Mouse (Mus musculus): ENCODE results near the gene Aplnr.
A peak's percentile ranks its signal among the peaks of the same experiment; 100 is the strongest.

Aplnr gene

DNA sequence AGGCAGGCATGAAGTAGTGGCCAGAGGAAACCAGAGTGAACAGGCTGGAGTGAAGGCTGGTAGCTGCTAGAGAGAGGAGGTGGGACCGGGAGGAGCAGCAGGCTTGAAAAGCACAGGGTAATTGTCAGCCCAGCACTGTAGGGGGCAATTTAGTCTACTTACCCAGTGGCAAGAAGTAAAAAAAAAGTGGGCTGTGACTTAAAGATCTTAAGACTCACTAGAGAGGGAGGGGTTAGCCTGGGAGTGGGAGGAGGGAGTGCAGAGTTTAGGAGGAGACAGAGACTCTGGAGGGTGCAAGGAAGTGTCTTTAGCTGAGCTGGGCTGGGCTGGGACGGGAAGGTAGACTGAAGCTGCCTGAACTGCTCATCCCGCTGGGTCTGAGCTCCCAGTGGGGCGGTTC lies at the start of gene Aplnr:
TSS of gene Aplnr (plus strand) at position 137 of the 400 bp plus-strand sequence.
- DNase-seq (ENCODE audit: low read depth), result no peak

DNA sequence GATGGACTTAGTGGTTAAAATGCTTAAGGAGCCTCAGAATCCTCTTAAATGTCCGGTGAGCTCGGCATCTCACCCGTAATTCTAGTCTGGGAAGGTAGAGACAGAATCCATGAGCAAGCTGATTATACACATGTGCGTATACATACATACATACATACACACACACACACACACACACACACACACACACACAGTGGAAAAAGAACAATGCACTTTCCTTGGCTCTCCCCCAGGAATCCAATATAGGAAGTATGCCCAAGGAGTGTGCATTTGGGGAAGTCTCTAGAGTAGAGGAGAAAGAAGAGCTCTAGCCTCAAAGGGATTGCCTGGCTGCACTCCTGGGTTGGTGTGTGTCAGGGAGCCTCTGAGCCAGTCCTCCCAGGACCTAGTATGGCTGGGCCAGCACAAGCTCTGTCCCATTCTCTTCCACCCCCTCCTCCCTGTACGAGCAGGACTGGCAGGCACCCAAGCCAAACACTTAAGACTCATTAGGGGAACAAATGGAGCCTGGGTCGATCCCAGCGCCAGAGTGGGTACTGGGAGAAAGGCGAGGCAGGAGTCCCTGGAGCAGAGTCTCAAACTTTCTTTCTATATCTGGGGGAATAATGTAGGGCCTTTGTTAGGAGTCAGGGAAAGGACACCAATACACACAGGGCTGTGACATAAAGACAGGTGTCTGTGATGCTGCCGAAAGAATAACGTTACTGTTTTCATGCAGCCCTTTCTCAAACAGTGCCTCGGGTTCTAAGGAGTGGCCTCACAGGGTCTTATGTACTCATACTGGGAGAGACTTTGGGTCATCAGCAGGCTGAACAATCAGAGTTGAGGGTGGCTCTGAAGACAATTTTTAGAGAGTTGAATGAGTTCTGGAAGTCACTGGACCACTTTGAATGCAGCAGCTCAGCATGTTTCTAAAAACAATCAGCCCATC lies 47.0 kb upstream of the Aplnr start:
- no peak for DNase-seq (ENCODE audit: low read depth)

DNA sequence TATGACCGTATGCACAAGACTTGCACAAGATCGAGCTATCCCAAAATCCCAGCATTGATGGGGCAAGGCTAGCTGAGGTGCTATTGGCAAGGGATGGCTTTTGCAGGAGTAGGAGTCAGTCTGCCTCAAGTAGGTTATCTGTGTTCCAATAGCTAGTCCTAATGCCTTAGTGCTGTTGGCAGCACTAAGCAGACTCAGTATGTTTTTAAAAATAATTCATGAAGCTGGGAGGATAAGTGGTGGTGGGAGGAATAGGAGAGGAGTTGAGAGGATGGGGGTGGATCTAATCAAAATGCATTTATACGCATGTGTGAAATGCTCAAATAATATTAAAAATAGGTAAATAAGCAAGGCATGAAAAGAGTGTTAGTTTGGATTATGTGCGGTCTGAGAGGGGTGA lies 44.7 kb upstream of the Aplnr start:
- no peak for DNase-seq (ENCODE audit: low read depth)

DNA sequence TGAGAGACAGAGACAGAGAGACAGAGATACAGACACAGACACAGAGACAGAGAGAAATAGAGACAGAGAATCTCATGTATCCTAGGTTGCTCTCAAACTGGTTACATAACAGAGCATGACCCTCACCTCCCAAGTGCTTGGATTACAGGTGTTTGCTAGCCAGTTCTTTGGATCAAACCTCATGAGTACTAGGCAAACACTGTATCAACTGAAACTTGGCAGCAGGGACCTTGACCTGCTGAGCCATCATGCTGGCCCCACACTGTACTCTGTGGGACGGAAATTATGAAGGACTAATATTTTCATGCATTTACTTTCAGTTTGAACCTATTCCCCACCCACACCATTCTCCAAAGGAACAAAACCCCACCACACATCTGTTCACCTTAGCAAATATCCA lies 42.6 kb upstream of the Aplnr start:
- no peak for DNase-seq (ENCODE audit: low read depth)

DNA sequence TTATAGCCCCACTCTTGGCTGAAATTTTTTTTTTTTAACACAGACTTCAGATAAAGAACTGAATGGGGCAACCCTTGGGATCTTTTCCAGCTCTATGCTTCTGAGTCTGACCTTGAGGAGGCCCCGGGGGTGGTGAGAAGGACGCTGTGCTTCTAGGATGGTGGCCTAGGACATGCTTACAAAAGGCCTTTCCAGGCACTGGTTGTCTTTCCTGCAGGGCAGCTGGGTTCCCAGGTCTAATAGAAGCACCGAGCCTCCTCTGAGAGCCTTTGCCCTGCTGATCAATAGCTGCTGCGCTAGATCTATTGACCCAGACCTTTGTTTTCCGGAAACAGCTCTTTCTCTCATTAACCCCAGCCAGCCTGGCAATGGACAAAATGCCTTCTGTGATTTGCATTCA lies 40.1 kb upstream of the Aplnr start:
- no peak for DNase-seq (ENCODE audit: low read depth)

DNA sequence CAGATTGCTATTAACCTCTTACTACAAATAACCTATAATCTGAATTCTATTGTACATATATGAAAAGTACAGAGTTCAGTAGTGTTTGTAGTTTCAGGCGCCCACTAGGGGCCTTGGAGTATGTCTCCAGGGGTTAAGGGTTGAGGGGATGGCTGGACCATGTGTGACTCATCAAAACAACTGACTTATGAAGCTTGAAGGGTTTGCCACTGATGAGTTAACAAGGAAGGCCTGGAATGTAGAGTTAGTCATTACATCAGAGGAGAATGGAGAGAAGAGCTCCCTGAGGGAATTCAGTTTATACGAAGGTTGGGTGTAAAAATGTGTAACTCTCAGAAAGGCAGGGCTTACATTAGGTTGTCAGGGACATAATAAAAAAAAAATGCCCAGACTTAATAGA lies 38.0 kb upstream of the Aplnr start:
- no peak for DNase-seq (ENCODE audit: low read depth)

DNA sequence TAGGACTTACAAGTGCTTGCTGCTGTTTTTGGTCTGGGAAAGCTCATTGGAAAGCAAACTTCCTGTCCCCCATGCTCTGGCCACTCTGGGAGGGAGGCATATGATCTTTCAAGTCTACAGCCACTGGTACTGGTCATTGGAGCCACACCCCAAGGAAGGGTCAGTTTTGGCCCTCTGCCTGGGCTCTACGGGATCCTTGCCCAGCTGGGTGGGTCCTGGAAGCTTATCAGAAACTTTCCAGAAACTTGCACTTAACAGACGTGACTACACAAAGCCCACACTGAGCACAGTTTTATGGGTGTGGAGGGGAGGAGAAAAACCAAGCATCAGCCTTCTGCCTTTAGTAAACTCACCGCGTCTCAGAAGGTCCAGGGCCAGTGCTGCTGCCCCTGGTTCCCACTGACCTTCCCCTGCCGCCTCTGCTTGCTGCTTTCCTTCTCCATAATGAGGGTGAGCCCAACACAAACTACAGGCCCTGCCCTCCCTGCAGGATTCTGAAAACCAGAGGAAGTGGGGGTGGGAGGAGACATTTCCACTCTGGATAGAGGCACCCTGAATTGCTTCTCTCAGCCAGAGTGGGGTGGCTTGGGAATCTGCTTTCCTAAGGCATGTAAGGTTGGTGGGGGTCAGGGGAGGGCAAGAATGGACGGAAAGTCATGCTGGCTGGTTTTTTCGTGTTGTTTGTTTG lies 37.1 kb upstream of the Aplnr start:
- DNase-seq (ENCODE audit: low read depth), result no peak

DNA sequence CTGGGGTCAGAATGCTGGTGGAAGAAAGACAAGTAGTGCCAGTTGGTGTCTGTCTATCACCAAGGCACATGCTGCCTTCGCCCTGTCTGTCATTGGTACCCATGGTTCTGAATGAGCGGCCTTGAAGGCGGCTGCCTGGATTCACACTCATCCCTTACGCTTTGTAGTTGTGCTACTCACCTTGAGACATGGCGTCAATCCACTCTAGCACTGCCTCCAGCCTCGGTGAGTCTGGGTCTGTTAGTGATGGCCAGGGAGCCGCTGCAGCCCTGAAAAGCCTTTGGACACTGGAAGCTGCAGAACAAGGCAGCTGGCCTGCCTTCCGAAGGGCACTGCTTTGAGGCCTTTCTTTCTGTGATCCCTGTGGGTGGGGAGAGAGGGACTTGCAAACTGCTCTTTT lies 32.8 kb upstream of the Aplnr start:
- no peak for DNase-seq (ENCODE audit: low read depth)

DNA sequence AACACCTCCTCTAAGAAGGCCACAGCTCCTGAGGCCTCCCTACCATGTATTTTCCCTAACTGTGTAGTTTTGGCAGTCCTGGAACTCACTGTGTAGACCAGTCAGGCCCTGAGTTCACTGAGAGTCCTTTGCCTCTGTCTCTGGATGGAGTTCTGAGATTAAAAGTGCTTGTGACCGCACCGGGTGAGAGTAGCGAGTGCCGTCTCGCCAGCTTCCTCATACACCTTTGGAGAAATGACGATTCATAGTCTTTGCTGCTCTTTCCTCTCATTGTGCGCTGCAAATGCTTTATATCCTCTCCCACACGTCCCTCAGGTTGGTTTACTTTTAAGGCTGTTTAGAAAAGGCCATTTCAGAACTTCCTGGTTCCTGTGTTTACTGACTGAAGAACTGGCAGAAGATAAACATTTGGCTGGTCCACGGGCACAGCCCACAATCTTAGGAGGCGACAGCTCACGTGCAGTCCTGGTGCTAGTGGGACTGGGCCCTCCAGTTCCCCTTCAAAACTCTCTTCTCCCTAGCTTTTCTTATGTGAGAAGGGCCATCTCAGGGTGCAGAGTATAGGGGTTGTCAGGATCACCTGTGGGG lies 30.5 kb upstream of the Aplnr start:
- no peak for DNase-seq (ENCODE audit: low read depth)

DNA sequence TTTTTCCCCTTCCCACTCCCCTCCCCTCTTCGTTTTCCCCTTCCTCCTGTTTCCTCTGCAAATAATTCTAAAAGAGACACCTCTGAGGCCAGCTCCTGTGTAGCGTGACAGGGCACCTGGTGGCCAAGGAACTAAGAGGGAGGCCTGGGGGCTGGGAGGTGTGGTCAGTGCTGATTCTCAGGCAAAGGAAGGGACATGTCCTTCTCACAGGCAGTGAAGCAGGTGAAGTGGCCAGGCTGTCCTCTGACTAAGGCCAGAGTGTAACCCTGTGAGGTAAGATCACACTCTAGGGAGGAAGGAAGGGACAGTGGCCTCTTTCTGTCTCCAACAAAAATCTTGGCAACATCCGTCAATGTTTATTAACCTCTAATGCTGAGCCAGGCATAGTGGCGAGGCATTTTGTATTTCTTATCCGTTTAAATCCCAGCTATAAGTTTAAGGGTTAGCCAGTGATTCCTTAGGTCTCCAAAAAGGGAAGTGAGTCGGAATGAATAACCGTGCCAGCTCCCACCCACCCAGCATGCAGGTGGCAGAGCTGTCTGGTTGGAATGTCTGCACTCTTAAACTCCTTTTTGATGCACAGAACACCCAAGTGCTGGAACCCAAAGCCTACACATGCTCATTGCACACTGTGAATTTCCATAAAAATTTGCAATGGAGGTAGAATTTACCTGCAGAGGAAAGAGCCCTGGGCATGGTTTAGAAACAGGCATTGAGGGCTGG lies 29.8 kb upstream of the Aplnr start:
- no peak for DNase-seq (ENCODE audit: low read depth)

DNA sequence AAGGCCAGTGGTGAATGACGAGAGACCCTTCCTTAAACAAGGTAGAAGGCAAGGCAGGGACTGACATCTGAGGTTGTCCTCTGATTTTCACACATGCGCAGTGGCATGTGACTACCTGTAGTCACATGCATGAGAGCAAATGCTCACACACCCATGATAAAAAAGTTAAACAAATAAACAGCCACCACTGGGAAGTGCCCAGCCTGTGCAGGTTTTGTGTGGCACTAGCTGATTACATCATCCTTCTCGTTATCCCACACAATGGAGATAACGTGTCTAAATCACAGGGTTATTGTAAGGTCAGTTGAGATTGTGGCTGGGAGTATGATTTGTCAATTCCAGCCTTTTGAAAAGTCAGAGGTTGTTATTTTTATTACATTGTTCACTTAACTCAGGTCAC lies 29.1 kb upstream of the Aplnr start:
- no peak for DNase-seq (ENCODE audit: low read depth)

DNA sequence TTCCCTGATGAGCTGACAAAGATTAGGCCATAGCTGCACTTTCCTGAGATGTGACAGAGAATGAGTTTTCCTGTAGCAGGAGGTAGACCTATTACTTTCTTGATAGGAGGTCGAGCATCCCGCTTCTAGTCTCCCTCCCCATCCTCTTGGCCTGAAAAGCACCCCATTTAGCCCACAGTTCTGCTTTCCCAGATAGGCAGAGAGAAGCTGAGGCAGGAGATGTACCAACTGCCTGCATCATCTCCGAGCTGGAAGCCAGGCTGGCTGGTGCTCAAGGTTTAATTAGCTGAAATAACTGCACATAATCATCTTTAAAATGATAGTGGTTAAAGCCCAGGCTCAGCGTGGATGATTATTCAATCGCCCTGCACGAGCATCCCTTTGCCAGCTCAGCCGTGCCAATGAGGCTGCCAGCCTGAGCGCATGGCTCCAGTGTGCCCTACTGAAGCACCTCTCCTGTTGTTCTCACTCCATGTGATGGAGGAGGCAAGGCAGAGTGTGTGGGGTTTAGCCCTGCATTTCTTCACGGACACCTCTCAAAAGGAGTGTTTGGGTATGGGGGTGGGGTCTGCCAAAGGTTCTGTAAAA lies 25.6 kb upstream of the Aplnr start:
- DNase-seq (ENCODE audit: low read depth), result no peak

DNA sequence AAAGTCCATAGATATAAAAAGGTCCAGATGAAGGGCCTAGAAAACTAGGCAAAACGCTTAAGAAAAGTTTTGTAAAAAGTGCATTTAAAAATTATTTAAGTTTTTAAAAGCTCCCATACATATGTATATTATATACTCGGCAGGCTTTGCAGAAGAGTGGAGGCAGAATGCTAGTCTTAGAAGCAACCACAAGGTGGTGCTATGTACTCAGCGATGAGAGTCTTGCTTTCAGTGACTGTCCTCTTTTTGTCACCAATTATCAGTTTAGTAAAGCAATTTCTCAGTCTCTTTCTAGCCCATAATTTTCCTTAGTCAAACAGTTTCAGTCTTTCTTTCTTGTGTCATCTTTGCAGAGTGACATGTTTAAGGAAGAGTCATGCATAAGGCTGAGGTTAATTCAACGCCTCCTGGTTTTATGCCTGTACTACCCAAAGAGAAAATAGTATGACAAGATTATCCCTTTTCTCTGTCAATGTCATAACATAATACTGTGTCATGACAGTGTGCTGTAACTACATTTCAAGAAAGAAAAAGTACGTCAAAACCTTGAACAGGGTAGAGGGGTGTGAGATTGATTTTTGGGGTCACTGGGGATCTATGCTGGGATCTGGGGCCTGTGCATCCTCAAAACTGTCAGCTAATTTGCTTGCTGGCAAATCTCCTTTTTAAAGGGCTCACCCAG lies 12.7 kb upstream of the Aplnr start:
- DNase-seq (ENCODE audit: low read depth), result peak; percentile 28

DNA sequence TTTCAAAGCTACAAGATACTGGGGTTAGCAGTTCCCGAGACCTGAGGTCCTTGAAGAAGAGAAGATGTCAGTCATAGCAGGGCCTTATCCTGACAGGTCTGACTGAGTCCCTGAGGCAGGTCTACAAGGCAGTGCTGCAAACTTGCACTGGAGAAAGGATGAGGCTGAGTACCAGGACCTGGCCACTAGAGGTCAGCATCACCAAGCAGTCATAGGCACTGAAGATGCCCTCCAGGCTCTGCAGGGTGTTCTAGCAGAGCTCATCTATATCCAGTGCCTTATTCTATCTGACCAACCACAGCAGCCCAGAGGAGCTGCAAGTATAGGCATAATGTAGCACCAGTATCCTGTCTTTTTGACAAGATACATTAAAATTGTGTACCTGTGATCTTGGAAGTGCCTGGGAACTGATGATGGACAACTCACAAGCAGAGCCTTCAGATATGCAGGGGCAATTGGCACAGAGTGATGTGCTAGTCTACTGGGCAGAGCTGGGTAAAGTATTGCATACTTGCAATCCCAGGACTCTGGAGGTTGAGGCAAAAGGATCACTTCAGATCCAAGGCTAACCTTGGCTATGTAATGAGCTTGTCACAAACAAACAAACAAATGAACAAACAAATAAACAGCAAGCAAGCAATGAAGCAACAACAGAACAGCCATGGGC lies 12.0 kb upstream of the Aplnr start:
- DNase-seq (ENCODE audit: low read depth), result peak; percentile 39

DNA sequence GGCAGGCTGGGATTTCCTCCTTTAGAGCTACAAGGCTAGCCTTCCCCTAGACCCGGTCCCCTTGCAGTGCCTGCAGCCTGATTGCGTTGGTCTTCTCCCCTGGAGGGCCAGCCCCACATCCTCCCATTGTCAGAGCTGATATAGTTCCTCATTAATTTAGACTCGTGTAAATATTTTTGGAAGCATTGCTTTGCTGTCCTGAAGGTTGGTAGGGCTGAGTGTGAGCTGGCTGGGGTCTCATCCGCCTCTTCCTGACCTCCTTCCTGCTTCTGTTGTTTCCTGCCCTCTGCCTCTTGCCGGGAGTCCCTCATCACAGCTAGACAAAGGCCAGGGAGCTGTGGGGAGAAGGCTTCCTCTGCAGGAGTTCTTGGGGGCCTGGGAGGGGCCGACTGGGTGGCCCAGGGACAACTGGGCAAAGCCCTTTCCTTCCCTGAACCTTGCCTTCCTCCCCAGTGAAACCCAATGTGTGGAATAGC lies 6.5 kb upstream of the Aplnr start:
- no peak for DNase-seq (ENCODE audit: low read depth)

DNA sequence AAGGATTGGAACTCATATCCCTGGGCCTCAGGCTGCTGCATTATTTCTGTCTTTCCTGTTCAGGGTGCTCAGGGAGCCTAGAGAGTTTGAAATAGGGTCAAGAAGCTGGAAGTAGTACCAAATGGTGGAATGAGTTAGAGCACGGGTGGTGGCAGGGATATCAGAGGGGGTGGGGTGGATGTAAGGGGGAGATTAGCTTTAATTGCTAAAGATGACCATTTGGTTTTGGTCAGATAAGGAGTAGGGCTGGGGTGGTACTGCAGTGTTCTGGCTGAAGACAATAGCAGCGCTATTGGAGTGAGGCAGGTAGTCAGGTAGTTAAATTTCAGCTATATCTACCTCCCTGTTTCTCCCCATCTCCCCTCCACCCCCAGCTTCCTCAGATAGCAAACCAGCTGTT lies 4.8 kb upstream of the Aplnr start:
- DNase-seq (ENCODE audit: low read depth), result no peak

DNA sequence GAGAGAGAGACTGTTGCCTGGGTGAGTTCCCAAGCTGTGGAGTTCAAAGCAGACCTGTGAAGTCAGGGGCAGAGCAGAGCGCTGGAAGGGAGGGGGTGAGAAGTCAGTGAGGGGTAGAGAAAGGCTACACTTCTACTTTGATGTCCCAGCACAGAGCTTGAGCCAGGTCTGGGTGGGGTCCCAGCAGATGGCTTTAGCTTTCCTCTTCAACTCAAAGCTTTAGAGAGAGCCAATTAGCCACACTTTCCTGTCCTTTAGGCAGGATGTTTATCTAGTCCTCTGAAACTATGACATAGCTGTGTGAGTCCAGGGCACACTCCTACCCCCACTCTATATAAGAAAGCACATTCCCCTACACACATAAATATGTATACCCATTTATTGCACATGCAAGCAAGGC lies 4.3 kb upstream of the Aplnr start:
- no peak for DNase-seq (ENCODE audit: low read depth)

DNA sequence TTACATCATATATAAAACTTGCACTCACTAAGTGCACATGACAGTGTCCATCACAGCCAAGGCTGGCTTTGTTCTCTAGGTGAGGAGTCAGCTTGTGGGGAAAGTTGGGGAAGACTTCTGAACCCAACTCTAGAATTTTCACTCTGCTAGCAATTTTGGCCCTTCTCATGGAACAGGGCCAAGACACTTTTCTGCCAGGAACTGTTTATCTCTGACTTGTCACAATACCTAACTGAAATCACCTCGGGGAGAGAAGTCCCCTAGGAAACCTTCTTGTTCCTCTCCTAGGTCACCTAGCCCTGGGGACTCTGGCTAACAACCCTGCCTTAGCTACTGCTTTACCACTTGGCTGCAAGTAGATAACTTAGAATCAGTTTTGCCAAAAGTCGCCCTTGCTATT lies 3.8 kb upstream of the Aplnr start:
- DNase-seq (ENCODE audit: low read depth), result no peak

DNA sequence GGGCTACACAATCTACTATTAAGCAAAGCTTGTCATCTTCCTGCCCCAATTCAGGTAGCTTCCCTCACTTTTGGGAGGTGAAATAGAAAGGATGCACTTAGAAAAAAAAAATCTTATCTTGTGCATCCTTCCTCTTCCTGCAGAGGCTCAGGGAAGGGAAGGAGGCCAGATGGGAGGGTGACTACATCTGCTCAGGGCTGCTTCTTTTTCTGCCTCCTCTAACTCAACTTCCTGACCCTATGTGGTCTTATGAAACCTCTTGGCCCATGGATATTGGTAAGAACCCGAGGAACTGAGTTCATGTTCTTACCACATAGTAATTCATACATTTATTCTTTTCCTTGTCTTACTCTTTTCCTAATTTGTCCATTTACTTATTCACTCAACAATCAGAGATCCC lies 926 bp upstream of the Aplnr start:
- DNase-seq (ENCODE audit: low read depth), result no peak

DNA sequence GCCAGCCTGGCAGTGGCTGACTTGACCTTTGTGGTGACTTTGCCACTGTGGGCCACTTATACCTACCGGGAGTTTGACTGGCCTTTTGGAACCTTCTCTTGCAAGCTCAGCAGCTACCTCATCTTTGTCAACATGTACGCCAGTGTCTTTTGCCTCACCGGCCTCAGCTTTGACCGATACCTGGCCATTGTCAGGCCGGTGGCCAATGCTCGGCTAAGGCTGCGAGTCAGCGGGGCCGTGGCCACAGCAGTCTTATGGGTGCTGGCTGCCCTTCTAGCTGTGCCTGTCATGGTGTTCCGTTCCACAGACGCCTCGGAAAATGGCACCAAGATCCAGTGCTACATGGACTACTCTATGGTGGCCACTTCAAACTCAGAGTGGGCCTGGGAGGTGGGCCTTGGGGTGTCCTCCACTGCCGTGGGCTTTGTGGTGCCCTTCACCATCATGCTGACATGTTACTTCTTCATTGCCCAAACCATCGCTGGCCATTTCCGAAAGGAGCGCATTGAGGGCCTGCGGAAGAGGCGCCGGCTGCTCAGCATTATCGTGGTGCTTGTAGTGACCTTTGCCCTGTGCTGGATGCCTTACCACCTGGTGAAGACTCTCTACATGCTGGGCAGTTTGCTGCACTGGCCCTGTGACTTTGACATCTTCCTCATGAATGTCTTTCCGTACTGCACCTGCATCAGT lies 951 bp downstream of the Aplnr start:
- no peak for DNase-seq (ENCODE audit: low read depth)

Data from naive thymus-derived CD4-positive, alpha-beta T cell, adult 2 months (primary cell).